Mouse (Mus musculus) frontal cortex, postnatal 36 days (tissue): ENCODE data around the gene Abcc12.

Experiments
- DNase-seq, 2 experiments: peaks; one replicate each; pipeline ENCODE4 v3.0.0; 2022; ENCODE audit warnings: low spot score in 2 of 2

Abcc12 gene

DNA sequence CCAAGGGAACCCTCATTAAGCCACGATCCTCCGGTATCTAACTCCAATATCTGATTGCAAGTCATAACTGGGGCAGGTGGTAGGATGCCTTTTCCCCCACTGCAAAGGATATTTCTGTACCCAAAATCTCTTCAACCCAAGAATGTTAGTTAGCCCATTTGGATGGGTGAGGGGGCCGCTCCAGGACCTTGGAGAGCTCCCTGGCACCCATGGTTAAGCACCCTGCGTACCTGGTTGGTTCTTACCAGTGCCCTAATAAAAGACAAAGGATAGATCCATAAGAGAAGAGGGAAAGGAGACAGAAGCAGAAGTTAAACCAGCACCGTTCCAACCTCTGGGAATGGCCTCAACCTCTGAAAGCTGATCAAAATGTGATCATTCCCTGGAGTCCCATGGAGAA, 67.6 kb downstream of the Abcc12 start:
- no peak for DNase-seq

GRCm38 (mm10) chr8:86512131-86512792, 68.2 kb downstream of the Abcc12 start:
- DNase-seq = peak in 1 of 2 experiments; percentile 28

GRCm38 (mm10) chr8:86501341-86501740, 79.1 kb downstream of the Abcc12 start:
- peak in 1 of 2 experiments; percentile 25 for DNase-seq

DNA sequence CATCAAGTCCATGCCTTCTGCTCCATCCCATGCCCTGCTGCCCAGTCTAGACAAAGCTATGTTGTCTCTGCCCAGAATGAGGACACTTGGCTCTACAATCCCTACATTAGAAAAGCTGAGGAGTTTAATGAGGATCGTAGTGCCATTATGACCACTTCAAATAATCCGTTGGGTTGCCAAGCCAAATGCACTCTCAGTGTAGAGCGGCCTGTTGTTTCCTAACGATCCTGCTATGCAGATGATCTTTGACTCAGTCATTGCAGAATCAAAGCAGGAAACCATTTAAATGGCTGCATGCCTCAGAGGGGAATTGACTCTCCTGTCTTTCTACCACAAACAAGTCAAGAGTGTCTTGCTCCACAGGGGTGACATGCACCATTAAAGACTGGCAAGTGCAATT, 85.4 kb downstream of the Abcc12 start:
- DNase-seq = no peak

DNA sequence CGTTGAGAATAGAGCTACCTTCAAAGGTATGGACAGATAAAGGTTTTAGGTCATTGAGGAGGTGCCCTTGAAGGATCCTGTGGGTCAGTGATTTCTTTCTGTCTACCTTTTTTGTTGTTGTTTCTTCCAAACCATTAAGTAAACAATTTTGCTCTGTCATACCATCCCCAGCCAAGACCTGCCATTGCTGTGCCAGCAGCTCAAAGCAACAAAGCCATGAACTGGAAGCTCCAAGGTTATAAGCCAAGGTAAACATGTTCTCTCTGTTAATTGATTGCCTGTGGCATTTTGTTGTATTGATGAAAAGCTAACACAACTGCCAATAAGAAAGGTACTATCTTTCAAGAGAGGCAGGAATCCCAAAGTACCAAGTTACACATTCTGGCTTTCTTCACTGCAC, 86.6 kb downstream of the Abcc12 start:
- DNase-seq = no peak

DNA sequence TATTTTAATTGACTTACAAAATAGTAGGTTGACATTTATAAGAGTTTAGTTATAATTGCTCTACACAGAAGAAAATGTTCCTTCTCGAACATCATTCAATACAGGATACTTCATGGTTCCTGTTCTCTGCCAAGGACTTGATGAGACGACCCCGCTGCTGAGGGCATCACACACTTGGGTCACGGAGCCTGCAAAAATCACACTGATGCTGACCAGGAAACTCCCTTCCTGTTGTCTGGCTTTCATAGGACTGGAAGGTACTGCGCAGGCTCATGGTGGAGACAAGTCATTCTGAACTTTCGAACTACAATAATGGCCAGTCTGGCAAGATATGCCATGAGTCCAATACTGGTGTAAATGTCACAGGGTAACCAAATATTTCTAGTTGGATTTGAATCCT, 95.1 kb downstream of the Abcc12 start:
- no peak for DNase-seq

DNA sequence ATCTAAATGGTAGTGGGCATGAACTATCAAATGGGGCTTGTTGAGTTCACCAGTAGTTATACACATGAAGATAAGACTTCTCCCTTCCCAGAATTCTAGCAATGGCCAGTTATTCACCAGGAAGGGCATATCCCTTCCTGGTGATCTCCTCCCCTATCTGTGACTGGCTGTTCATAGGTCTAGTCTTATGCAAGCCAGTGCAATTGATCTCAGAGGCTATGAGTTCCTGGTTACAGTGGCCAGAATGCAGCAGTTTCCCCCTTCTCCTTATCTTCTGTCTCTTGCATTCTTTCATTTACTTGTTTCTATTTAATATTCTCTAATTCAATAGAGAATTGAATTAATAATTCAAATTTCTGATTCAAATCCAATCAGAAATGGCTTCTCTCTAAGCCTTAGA, 96.2 kb downstream of the Abcc12 start:
- no peak for DNase-seq

- no peak for DNase-seq
These were observed 98.4 kb downstream of the Abcc12 start for GRCm38 (mm10) chr8:86482116-86482515.

GRCm38 (mm10) chr8:86475711-86476438, 104.6 kb downstream of the Abcc12 start:
- peak; percentile 53 to 56 for DNase-seq

DNA sequence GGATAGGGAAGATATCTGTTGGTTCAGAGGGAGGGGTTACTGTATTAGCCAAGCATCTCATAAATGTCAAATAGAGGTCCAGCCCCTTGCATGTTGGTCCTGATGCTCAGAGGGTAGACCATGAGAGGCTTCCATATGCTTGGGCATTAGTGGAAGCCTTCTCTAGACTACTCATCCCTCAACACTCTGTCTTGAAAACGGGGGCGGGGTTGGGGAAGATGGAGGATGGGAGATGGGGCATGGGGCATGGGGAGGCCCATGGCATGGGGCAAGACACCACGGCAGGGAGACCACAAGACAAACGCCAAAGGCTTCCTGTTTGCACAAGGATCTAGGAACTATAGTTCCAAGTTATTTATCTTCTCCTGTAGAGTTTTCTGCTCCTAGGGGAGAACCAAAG, 106.0 kb downstream of the Abcc12 start:
- no peak for DNase-seq

DNA sequence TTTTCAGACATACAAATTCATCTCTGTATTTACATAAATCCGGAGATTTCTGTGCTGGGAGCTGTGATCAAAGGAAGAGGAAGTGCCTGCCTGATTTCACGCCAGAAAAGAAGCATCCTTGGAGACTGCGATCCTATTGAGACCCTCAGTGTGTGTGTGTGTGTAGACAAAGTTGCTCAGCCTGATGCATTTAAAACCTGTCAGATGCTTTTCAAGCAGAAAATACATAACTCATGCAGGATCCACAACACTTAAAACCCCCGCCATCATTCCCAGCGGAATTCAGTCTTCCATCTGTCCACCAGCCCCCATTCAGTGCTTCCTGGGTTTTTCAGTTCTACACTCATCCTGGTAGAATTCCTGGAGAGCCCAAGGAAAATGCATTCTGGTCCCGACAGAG, 107.4 kb downstream of the Abcc12 start:
- DNase-seq = peak; percentile 21 to 24

GRCm38 (mm10) chr8:86470717-86471116, 109.8 kb downstream of the Abcc12 start:
- peak; percentile 55 to 61 for DNase-seq

GRCm38 (mm10) chr8:86463215-86463614, 117.3 kb downstream of the Abcc12 start:
- DNase-seq = no peak

- DNase-seq = no peak
These were observed 120.1 kb downstream of the Abcc12 start for GRCm38 (mm10) chr8:86460372-86460771.

DNA sequence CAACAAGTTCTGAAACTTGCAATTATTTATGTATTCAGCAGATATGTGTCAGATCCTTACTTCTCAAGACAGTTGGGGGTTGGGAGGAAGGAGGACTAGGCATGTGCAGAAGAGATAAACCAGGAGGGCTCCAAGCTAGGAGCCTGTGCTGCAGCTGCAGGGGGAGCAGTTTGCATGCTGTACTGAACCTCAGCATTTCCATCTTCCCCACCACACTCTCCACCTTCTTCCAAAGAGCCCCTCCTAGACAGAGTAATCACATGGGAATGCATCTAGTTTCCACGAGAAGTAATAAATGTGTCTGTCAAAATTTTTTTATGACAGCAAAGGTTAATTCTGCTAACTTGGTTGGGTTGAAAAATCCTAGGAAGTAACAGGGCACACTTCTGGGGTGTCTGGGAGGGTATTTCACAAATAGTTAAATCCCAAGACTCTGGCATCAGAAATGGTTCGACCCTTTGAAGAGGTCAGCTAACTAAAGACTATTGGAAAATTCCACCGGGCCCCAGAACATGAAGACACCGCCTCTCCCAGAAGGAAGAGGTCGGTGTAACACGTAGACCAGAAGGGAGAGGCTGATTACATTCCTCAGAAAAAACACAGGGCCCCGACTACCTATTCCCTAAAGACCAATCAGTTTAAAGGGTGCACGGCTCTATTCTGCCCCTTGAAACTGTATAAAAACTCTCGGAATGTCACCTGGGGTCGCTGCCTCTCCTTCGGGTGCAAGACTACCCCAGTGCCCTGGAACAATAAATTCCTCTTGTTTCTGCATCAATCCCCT, 126.6 kb downstream of the Abcc12 start:
- DNase-seq = no peak

GRCm38 (mm10) chr8:86449870-86450515, 130.5 kb downstream of the Abcc12 start:
- DNase-seq = no peak

- no peak for DNase-seq
These were observed 135.0 kb downstream of the Abcc12 start for GRCm38 (mm10) chr8:86445516-86445915.

- no peak for DNase-seq
These were observed 136.7 kb downstream of the Abcc12 start for GRCm38 (mm10) chr8:86443744-86444143.

DNA sequence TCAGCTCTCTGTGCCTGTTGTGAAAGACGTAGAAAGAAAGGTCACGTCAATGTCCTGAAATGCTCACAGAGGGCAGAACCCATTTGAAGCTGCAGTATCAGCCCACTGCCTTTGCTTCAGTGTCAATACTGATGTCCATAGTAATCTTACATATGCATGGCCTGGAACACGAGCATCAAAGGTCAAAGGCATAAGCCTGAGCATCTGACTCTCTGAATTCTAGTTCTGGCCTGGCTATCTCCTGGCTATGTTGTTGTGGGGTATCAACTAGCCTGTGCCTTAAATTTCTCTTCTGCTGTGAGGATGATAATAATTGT, 141.5 kb downstream of the Abcc12 start:
- no peak for DNase-seq

DNA sequence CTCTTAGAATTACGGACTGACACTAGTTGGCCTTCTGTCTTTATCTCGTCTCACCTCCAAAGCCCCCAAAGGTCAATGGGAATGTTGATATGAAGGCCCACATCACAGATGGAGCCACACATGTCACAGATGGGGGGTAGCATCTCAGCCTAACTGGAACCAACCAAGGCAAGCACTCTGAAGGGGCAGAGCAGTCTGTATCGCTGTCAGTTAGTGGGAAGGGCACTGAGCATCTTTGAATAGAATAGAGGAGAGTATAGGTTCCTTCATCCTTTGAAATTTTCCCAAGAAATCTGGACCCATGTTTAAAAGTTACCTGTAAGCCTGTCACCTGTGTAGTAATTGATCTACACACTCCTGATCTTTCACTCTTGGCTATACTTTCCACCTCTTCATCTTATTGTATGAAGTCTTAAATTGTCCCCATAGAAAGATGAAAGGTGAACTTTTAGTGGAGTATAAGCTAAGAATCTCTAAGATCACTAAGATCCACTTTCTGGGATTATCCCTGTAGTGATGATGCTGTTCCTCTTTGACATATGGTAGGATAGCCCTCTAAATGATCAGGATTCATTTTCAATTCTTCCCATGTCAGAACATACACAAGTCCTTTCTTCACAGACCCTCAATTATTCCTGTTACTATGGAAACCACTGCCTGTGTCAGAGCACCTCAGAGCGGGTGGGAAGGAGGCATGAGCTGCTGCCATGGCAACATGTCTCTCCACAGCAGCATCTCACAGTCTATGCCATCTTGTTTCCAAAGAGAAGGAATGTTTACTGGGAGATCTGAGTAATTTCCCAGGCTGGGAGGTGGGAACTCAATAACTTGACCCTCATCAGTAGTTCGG, 142.1 kb downstream of the Abcc12 start:
- DNase-seq = peak; percentile 57 to 75

DNA sequence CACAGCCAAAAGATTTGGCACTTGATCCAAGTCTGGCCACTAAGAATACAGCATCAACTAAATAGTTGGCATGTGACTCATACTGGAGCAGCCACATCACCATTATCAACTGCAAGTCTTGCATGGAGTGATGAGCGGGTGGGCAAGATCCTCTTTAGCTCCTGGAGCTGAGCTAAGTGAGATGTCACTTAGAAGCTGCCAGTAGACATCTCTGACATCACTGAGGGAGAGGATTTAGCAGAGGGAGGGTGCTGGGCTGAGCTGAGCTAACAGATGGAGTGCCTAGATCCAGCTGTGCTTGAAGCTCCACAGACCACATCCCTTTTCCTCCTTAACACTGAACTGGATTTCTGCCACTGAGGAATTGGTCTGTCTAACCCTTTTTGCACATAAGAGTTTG, 143.1 kb downstream of the Abcc12 start:
- peak; percentile 46 to 52 for DNase-seq
